Mouse (Mus musculus): ENCODE results near the gene Rbms3. TPM values are rescaled to one million over a fixed set of nuclear protein-coding genes. Genes with fewer than 3 reads are reported as not detected.

The Rbms3 gene
- polyA plus RNA-seq, 1 experiment from 2014 or later: 90.2 TPM

- Histone ChIP-seq H3K36me3 (ENCODE audit: control insufficient read depth, insufficient read depth, low read length) (no peaks in the 10 kb centered on the region), H3K9ac (replicated peaks; ENCODE audit: low read depth, low read length) (no peak overlapping the region), H3K27me3 (ENCODE audit: control insufficient read depth, insufficient read depth, low read length) (no peaks in the 10 kb centered on the region), H3K9me3 (ENCODE audit: control insufficient read depth, low read depth, low read length) (no peaks in the 10 kb centered on the region), H3K4me2 (replicated peaks; ENCODE audit: low read depth, low read length) (no peak overlapping the region), H3K27ac (ENCODE audit: low read length) (no peak overlapping the region), H3K4me1 (ENCODE audit: control insufficient read depth, insufficient read depth, low read length) (peaks cover 5% of the 10 kb centered on the region; the same call in 1 of the 2 replicates), H3K4me3 (ENCODE audit: low read depth, low read length) (no peak overlapping the region)
- 71% methylated on average over 6 of the region's 6 CpGs for WGBS
- no peak for ATAC-seq (ENCODE audit: insufficient number of reproducible peaks, insufficient read depth, low FRiP score, low read depth)
These were observed 589.7 kb downstream of the Rbms3 start for GRCm38 (mm10) chr9:117039941-117040453.

DNA sequence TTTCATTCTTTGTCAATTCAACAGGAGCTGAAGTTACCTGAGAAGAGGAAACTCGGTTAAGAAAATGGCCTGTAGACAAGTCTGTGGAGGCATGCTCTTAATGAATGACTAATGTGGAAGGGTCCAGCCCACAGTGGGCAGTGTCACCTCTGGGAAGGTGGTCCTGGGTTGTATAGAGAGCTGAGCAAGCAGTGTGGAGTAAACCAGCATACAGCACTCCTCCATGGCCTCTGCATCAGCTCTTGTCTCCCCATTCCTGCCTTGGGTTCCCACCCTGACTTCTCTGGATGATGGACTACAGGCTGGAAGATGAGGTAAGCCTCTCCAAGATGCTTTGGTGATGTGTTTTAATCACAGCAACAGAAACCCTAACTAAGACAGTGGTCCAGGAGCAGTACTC, 597.0 kb downstream of the Rbms3 start:
- H3K27me3 ChIP-seq (ENCODE audit: control insufficient read depth, insufficient read depth, low read length): no peaks in the 10 kb centered on the region
- no peak for ATAC-seq (ENCODE audit: insufficient number of reproducible peaks, insufficient read depth, low FRiP score, low read depth)
- no peak overlapping the region for H3K9ac ChIP-seq (replicated peaks; ENCODE audit: low read depth, low read length)
- H3K4me3 ChIP-seq (ENCODE audit: low read depth, low read length): no peak overlapping the region
- WGBS: 79% methylated on average over 1 of the region's 1 CpGs
- no peak overlapping the region for H3K4me2 ChIP-seq (replicated peaks; ENCODE audit: low read depth, low read length)
- H3K4me1 ChIP-seq (ENCODE audit: control insufficient read depth, insufficient read depth, low read length): peaks cover 12% of the 10 kb centered on the region
- no peaks in the 10 kb centered on the region for H3K9me3 ChIP-seq (ENCODE audit: control insufficient read depth, low read depth, low read length)
- no peak overlapping the region for H3K27ac ChIP-seq (ENCODE audit: low read length)
- no peaks in the 10 kb centered on the region for H3K36me3 ChIP-seq (ENCODE audit: control insufficient read depth, insufficient read depth, low read length)

- Histone ChIP-seq H3K4me1 (ENCODE audit: control insufficient read depth, insufficient read depth, low read length) (peaks cover 12% of the 10 kb centered on the region), H3K4me3 (ENCODE audit: low read depth, low read length) (no peak overlapping the region), H3K27me3 (ENCODE audit: control insufficient read depth, insufficient read depth, low read length) (no peaks in the 10 kb centered on the region), H3K36me3 (ENCODE audit: control insufficient read depth, insufficient read depth, low read length) (no peaks in the 10 kb centered on the region), H3K9ac (replicated peaks; ENCODE audit: low read depth, low read length) (no peak overlapping the region), H3K27ac (ENCODE audit: low read length) (peak overlapping the region; percentile 40; the same call in 1 of the 2 replicates), H3K4me2 (replicated peaks; ENCODE audit: low read depth, low read length) (no peak overlapping the region), H3K9me3 (ENCODE audit: control insufficient read depth, low read depth, low read length) (no peaks in the 10 kb centered on the region)
- no peak for ATAC-seq (ENCODE audit: insufficient number of reproducible peaks, insufficient read depth, low FRiP score, low read depth)
- 47% methylated on average over 11 of the region's 11 CpGs for WGBS
These were observed 598.5 kb downstream of the Rbms3 start for GRCm38 (mm10) chr9:117031237-117031636.

DNA sequence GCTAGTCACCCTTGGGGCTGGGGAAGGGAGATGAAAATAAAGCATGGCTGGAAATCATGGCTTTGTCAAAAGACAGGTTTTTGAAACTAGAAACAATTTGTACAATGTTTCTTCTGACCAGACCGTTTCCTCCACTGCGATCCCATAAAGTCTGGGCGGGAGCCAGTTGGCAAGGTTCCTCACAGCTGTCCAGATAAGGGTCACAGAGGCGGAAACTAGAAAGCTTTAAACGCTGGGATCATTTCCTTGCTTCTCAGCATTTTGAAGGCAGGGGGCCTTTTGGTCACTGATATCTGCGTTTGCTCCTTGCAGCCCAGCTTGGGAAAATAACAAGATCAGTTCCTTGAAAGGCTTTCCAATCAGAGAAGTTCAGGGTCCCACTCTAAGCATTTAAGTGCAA, 598.9 kb downstream of the Rbms3 start:
- H3K27me3 ChIP-seq (ENCODE audit: control insufficient read depth, insufficient read depth, low read length): no peaks in the 10 kb centered on the region
- no peaks in the 10 kb centered on the region for H3K9me3 ChIP-seq (ENCODE audit: control insufficient read depth, low read depth, low read length)
- H3K4me3 ChIP-seq (ENCODE audit: low read depth, low read length): no peak overlapping the region
- H3K9ac ChIP-seq (replicated peaks; ENCODE audit: low read depth, low read length): no peak overlapping the region
- H3K27ac ChIP-seq (ENCODE audit: low read length): peak overlapping the region; percentile 40; the same call in 1 of the 2 replicates
- no peaks in the 10 kb centered on the region for H3K36me3 ChIP-seq (ENCODE audit: control insufficient read depth, insufficient read depth, low read length)
- no peak overlapping the region for H3K4me2 ChIP-seq (replicated peaks; ENCODE audit: low read depth, low read length)
- no peak for ATAC-seq (ENCODE audit: insufficient number of reproducible peaks, insufficient read depth, low FRiP score, low read depth)
- 10% methylated on average over 6 of the region's 6 CpGs for WGBS
- peaks cover 12% of the 10 kb centered on the region for H3K4me1 ChIP-seq (ENCODE audit: control insufficient read depth, insufficient read depth, low read length)

DNA sequence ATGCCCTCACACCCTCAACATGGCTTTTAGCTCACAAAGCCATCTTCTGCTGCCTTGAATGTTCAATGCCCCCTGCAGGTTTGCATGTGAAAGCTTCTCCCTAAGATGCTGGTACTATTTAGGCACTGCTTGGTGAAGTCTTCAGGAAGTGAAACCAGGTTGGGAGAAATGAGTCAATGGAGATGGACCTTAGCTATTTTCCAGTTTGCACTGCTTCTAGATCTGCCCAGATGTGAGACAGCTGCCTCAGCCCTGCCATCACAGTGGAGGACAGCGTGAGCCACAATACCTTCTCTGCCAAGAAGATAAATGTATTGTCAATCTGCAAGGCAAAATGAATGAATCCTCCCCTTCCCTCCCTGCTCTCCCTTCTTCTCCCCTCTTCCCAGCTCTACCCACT, 599.8 kb downstream of the Rbms3 start:
- H3K9ac ChIP-seq (replicated peaks; ENCODE audit: low read depth, low read length): no peak overlapping the region
- H3K27ac ChIP-seq (ENCODE audit: low read length): peak overlapping the region; percentile 41; the same call in 1 of the 2 replicates
- H3K9me3 ChIP-seq (ENCODE audit: control insufficient read depth, low read depth, low read length): no peaks in the 10 kb centered on the region
- H3K36me3 ChIP-seq (ENCODE audit: control insufficient read depth, insufficient read depth, low read length): no peaks in the 10 kb centered on the region
- H3K4me2 ChIP-seq (replicated peaks; ENCODE audit: low read depth, low read length): no peak overlapping the region
- ATAC-seq (ENCODE audit: insufficient number of reproducible peaks, insufficient read depth, low FRiP score, low read depth): no peak
- H3K4me1 ChIP-seq (ENCODE audit: control insufficient read depth, insufficient read depth, low read length): peaks cover 12% of the 10 kb centered on the region
- H3K4me3 ChIP-seq (ENCODE audit: low read depth, low read length): no peak overlapping the region
- no peaks in the 10 kb centered on the region for H3K27me3 ChIP-seq (ENCODE audit: control insufficient read depth, insufficient read depth, low read length)
- 85% methylated on average over 1 of the region's 1 CpGs for WGBS

GRCm38 (mm10) chr9:117028586-117028985, 601.1 kb downstream of the Rbms3 start:
- Histone ChIP-seq H3K27ac (ENCODE audit: low read length) (no peak overlapping the region), H3K9me3 (ENCODE audit: control insufficient read depth, low read depth, low read length) (no peaks in the 10 kb centered on the region), H3K4me2 (replicated peaks; ENCODE audit: low read depth, low read length) (no peak overlapping the region), H3K36me3 (ENCODE audit: control insufficient read depth, insufficient read depth, low read length) (no peaks in the 10 kb centered on the region), H3K27me3 (ENCODE audit: control insufficient read depth, insufficient read depth, low read length) (no peaks in the 10 kb centered on the region), H3K4me1 (ENCODE audit: control insufficient read depth, insufficient read depth, low read length) (peaks cover 12% of the 10 kb centered on the region), H3K9ac (replicated peaks; ENCODE audit: low read depth, low read length) (no peak overlapping the region), H3K4me3 (ENCODE audit: low read depth, low read length) (no peak overlapping the region)
- no peak for ATAC-seq (ENCODE audit: insufficient number of reproducible peaks, insufficient read depth, low FRiP score, low read depth)
- WGBS: 83% methylated on average over 4 of the region's 4 CpGs

GRCm38 (mm10) chr9:117022086-117022485, 607.6 kb downstream of the Rbms3 start:
- H3K4me1 ChIP-seq (ENCODE audit: control insufficient read depth, insufficient read depth, low read length): peaks cover 10% of the 10 kb centered on the region; the same call in 1 of the 2 replicates
- 84% methylated on average over 6 of the region's 6 CpGs for WGBS
- H3K9ac ChIP-seq (replicated peaks; ENCODE audit: low read depth, low read length): no peak overlapping the region
- no peaks in the 10 kb centered on the region for H3K27me3 ChIP-seq (ENCODE audit: control insufficient read depth, insufficient read depth, low read length)
- no peaks in the 10 kb centered on the region for H3K9me3 ChIP-seq (ENCODE audit: control insufficient read depth, low read depth, low read length)
- H3K4me3 ChIP-seq (ENCODE audit: low read depth, low read length): no peak overlapping the region
- no peaks in the 10 kb centered on the region for H3K36me3 ChIP-seq (ENCODE audit: control insufficient read depth, insufficient read depth, low read length)
- H3K27ac ChIP-seq (ENCODE audit: low read length): no peak overlapping the region
- H3K4me2 ChIP-seq (replicated peaks; ENCODE audit: low read depth, low read length): no peak overlapping the region
- ATAC-seq (ENCODE audit: insufficient number of reproducible peaks, insufficient read depth, low FRiP score, low read depth): no peak

- Histone ChIP-seq H3K27ac (ENCODE audit: low read length) (no peak overlapping the region), H3K36me3 (ENCODE audit: control insufficient read depth, insufficient read depth, low read length) (no peaks in the 10 kb centered on the region), H3K4me1 (ENCODE audit: control insufficient read depth, insufficient read depth, low read length) (peaks cover 10% of the 10 kb centered on the region; the same call in 1 of the 2 replicates), H3K27me3 (ENCODE audit: control insufficient read depth, insufficient read depth, low read length) (no peaks in the 10 kb centered on the region), H3K9me3 (ENCODE audit: control insufficient read depth, low read depth, low read length) (no peaks in the 10 kb centered on the region), H3K4me2 (replicated peaks; ENCODE audit: low read depth, low read length) (no peak overlapping the region), H3K9ac (replicated peaks; ENCODE audit: low read depth, low read length) (no peak overlapping the region), H3K4me3 (ENCODE audit: low read depth, low read length) (no peak overlapping the region)
- ATAC-seq (ENCODE audit: insufficient number of reproducible peaks, insufficient read depth, low FRiP score, low read depth): no peak
- WGBS: 69% methylated on average over 3 of the region's 3 CpGs
These were observed 608.2 kb downstream of the Rbms3 start for GRCm38 (mm10) chr9:117021506-117021905.

GRCm38 (mm10) chr9:117020216-117020615, 609.5 kb downstream of the Rbms3 start:
- H3K9me3 ChIP-seq (ENCODE audit: control insufficient read depth, low read depth, low read length): no peaks in the 10 kb centered on the region
- no peaks in the 10 kb centered on the region for H3K27me3 ChIP-seq (ENCODE audit: control insufficient read depth, insufficient read depth, low read length)
- H3K4me2 ChIP-seq (replicated peaks; ENCODE audit: low read depth, low read length): no peak overlapping the region
- peaks cover 13% of the 10 kb centered on the region; the same call in 1 of the 2 replicates for H3K4me1 ChIP-seq (ENCODE audit: control insufficient read depth, insufficient read depth, low read length)
- no peak overlapping the region for H3K9ac ChIP-seq (replicated peaks; ENCODE audit: low read depth, low read length)
- no peak overlapping the region for H3K4me3 ChIP-seq (ENCODE audit: low read depth, low read length)
- H3K27ac ChIP-seq (ENCODE audit: low read length): no peak overlapping the region
- no peak for ATAC-seq (ENCODE audit: insufficient number of reproducible peaks, insufficient read depth, low FRiP score, low read depth)
- H3K36me3 ChIP-seq (ENCODE audit: control insufficient read depth, insufficient read depth, low read length): no peaks in the 10 kb centered on the region
- WGBS: 98% methylated on average over 2 of the region's 2 CpGs
